Comparison of ENCODE assay signal across 33 mouse cellular contexts in genomic region chr5:132039584-132039983, GRCm38 (mm10).
"Had no signal": no experiment of that assay in that cellular context is flagged by ENCODE, and none has a peak within 500 bp of the region (broad histone marks: within the 10 kb centered on the region; RNA-seq: fewer than 3 reads in every experiment).

No protein-coding gene starts in this region.

- H3K27me3 ChIP-seq: limb, embryonic 12.5 days; limb, embryonic 13.5 days; limb, embryonic 15.5 days; liver, embryonic 12.5 days; liver, embryonic 13.5 days; liver, embryonic 15.5 days; lung, embryonic 15.5 days; megakaryocyte, embryonic 14.5 days; midbrain, embryonic 12.5 days; midbrain, embryonic 13.5 days; midbrain, embryonic 15.5 days; neural tube, embryonic 12.5 days; neural tube, embryonic 13.5 days had no signal

- H3K36me3 ChIP-seq: limb, embryonic 10.5 days; limb, embryonic 12.5 days; limb, embryonic 15.5 days; liver, embryonic 12.5 days; liver, embryonic 13.5 days; liver, embryonic 15.5 days; lung, embryonic 15.5 days; midbrain, embryonic 10.5 days; midbrain, embryonic 12.5 days; midbrain, embryonic 13.5 days; midbrain, embryonic 15.5 days; neural tube, embryonic 12.5 days; neural tube, embryonic 13.5 days had no signal

- DNase-seq: left cerebral cortex, postnatal 4 days; liver; liver, embryonic 13.5 days; liver, postnatal 0 days; lung, adult 18-20 months; lung, adult 2 months; lung, embryonic 14.5 days; lung, postnatal 10 days; lung, postnatal 14 days; lung, postnatal 36 days; lung, postnatal 4 days; midbrain, embryonic 14.5 days had no signal

- H3K27ac ChIP-seq: limb, embryonic 10.5 days; limb, embryonic 12.5 days; limb, embryonic 13.5 days; limb, embryonic 15.5 days; liver, embryonic 12.5 days; liver, embryonic 13.5 days; liver, embryonic 14.5 days; liver, embryonic 15.5 days; lung, embryonic 15.5 days; macrophage; midbrain, embryonic 10.5 days; midbrain, embryonic 12.5 days; midbrain, embryonic 13.5 days; midbrain, embryonic 15.5 days; neural tube, embryonic 12.5 days; neural tube, embryonic 13.5 days had no signal

- ATAC-seq: liver, embryonic 12.5 days; liver, postnatal 0 days; lung, postnatal 0 days; midbrain, embryonic 13.5 days; midbrain, embryonic 15.5 days; midbrain, embryonic 16.5 days had no signal

- H3K4me3 ChIP-seq: limb, embryonic 10.5 days; limb, embryonic 12.5 days; limb, embryonic 13.5 days; limb, embryonic 15.5 days; liver, embryonic 12.5 days; liver, embryonic 13.5 days; liver, embryonic 15.5 days; lung, embryonic 15.5 days; megakaryocyte, embryonic 14.5 days; midbrain, embryonic 10.5 days; midbrain, embryonic 12.5 days; midbrain, embryonic 13.5 days; midbrain, embryonic 15.5 days; myocyte; neural tube, embryonic 12.5 days; neural tube, embryonic 13.5 days had no signal

- H3K4me1 ChIP-seq: limb, embryonic 10.5 days; limb, embryonic 12.5 days; limb, embryonic 13.5 days; limb, embryonic 15.5 days; liver, embryonic 12.5 days; liver, embryonic 13.5 days; liver, embryonic 15.5 days; lung, embryonic 15.5 days; midbrain, embryonic 10.5 days; midbrain, embryonic 12.5 days; midbrain, embryonic 15.5 days; neural tube, embryonic 12.5 days had no signal

- H3K9me3 ChIP-seq: limb, embryonic 10.5 days; limb, embryonic 12.5 days; limb, embryonic 13.5 days; limb, embryonic 15.5 days; liver, embryonic 12.5 days; liver, embryonic 13.5 days; liver, embryonic 15.5 days; lung, embryonic 15.5 days; megakaryocyte, embryonic 14.5 days; midbrain, embryonic 10.5 days; midbrain, embryonic 12.5 days; midbrain, embryonic 13.5 days; midbrain, embryonic 15.5 days; neural tube, embryonic 12.5 days; neural tube, embryonic 13.5 days had no signal

- H3K9ac ChIP-seq: limb, embryonic 12.5 days; limb, embryonic 13.5 days; limb, embryonic 15.5 days; liver, embryonic 12.5 days; liver, embryonic 13.5 days; liver, embryonic 14.5 days; liver, embryonic 15.5 days; liver, postnatal 0 days; lung, embryonic 14.5 days; lung, embryonic 15.5 days; midbrain, embryonic 12.5 days; midbrain, embryonic 13.5 days; midbrain, embryonic 15.5 days; neural tube, embryonic 12.5 days; neural tube, embryonic 13.5 days had no signal

- H3K4me2 ChIP-seq: limb, embryonic 12.5 days; limb, embryonic 13.5 days; limb, embryonic 15.5 days; liver, embryonic 11.5 days; liver, embryonic 12.5 days; liver, embryonic 13.5 days; liver, embryonic 15.5 days; lung, embryonic 14.5 days; lung, embryonic 15.5 days; midbrain, embryonic 11.5 days; midbrain, embryonic 12.5 days; midbrain, embryonic 13.5 days; midbrain, embryonic 15.5 days; neural tube, embryonic 12.5 days; neural tube, embryonic 13.5 days had no signal
